Mouse (Mus musculus): ENCODE results near the gene Scmh1. TPM values are rescaled to one million over a fixed set of nuclear protein-coding genes. Genes with fewer than 3 reads are reported as not detected.

The Scmh1 gene
- polyA plus RNA-seq, 1 experiment: 24.1 TPM

GRCm38 (mm10) chr4:120528171-120528570, 123.1 kb downstream of the Scmh1 start:
- WGBS: 91% methylated on average over 9 of the region's 9 CpGs
- Histone ChIP-seq H3K4me3 (replicated peaks; ENCODE audit: control insufficient read depth, low read depth, low read length) (no peak overlapping the region), H3K4me1 (ENCODE audit: control insufficient read depth, insufficient read depth, low read length) (no peaks in the 10 kb centered on the region), H3K27ac (ENCODE audit: control insufficient read depth, insufficient read depth, low read depth, low read length, poor library complexity) (no peak overlapping the region)
- no peak for TF ChIP-seq CTCF (IDR thresholded peaks at IDR 0.05; ENCODE audit: control insufficient read depth, insufficient read depth, low read length)
- TF ChIP-seq POLR2A (IDR thresholded peaks at IDR 0.05; ENCODE audit: borderline replicate concordance, control insufficient read depth, low read depth, low read length): no peak

DNA sequence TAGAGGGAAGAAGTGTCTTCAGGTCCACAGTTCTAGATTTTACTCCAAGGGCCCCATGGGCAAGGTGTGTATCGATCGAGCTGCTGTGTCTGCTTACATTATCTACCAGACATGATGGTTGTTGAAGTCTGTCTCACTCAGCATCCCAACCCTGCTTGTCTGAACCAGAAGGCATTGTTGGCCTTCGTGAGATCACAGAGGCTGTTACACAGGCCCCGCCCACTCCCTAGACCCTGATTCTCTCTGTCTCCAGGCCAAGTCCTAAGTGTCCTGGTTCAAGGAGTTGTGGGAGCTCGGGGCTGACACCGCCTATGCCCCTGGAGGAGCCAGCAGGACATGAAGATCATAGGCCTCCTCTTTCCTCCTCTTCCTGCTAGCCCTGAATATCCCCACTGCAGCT, 126.9 kb downstream of the Scmh1 start, which contains the start of gene Slfnl1:
TSS of gene Slfnl1 (plus strand) at position 246 of the 400 bp plus-strand sequence.
- WGBS: 77% methylated on average over 6 of the region's 6 CpGs
- no peaks in the 10 kb centered on the region for H3K4me1 ChIP-seq (ENCODE audit: control insufficient read depth, insufficient read depth, low read length)
- no peak within 1 kb of the TSS for H3K4me3 ChIP-seq (replicated peaks; ENCODE audit: control insufficient read depth, low read depth, low read length)
- no peak for TF ChIP-seq CTCF (IDR thresholded peaks at IDR 0.05; ENCODE audit: control insufficient read depth, insufficient read depth, low read length)
- no peak for TF ChIP-seq POLR2A (IDR thresholded peaks at IDR 0.05; ENCODE audit: borderline replicate concordance, control insufficient read depth, low read depth, low read length)
- H3K27ac ChIP-seq (ENCODE audit: control insufficient read depth, insufficient read depth, low read depth, low read length, poor library complexity): no peak within 1 kb of the TSS

GRCm38 (mm10) chr4:120538664-120539063, 133.6 kb downstream of the Scmh1 start:
- Histone ChIP-seq H3K27ac (ENCODE audit: control insufficient read depth, insufficient read depth, low read depth, low read length, poor library complexity) (no peak overlapping the region), H3K4me3 (replicated peaks; ENCODE audit: control insufficient read depth, low read depth, low read length) (no peak overlapping the region), H3K4me1 (ENCODE audit: control insufficient read depth, insufficient read depth, low read length) (no peaks in the 10 kb centered on the region)
- WGBS: 91% methylated on average over 10 of the region's 10 CpGs
- no peak for TF ChIP-seq CTCF (IDR thresholded peaks at IDR 0.05; ENCODE audit: control insufficient read depth, insufficient read depth, low read length)
- no peak for TF ChIP-seq POLR2A (IDR thresholded peaks at IDR 0.05; ENCODE audit: borderline replicate concordance, control insufficient read depth, low read depth, low read length)

GRCm38 (mm10) chr4:120544896-120545295, 139.8 kb downstream of the Scmh1 start:
- no peaks in the 10 kb centered on the region for H3K4me1 ChIP-seq (ENCODE audit: control insufficient read depth, insufficient read depth, low read length)
- TF ChIP-seq POLR2A (IDR thresholded peaks at IDR 0.05; ENCODE audit: borderline replicate concordance, control insufficient read depth, low read depth, low read length) (no peak), CTCF (IDR thresholded peaks at IDR 0.05; ENCODE audit: control insufficient read depth, insufficient read depth, low read length) (no peak)
- H3K27ac ChIP-seq (ENCODE audit: control insufficient read depth, insufficient read depth, low read depth, low read length, poor library complexity): no peak overlapping the region
- H3K4me3 ChIP-seq (replicated peaks; ENCODE audit: control insufficient read depth, low read depth, low read length): no peak overlapping the region
- 92% methylated on average over 1 of the region's 1 CpGs for WGBS

DNA sequence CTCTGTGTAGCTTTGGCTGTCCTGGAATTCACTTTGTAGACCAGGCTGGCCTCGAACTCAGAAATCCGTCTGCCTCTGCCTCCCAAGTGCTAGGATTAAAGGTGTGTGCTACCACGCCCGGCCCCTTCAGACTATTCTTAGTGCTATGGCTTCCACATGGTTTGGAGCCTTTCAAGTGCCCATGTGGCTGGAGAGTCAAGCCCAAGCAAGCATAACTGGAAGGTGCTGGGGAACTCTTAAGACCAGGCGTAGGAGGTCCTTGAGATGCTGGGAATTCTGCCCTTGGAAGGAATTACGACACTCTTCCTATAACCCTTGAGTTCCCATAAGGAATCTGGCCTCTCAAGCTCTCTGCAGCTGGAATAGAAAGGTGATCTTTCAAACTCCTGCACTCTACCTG, 151.5 kb downstream of the Scmh1 start:
- Histone ChIP-seq H3K27ac (ENCODE audit: control insufficient read depth, insufficient read depth, low read depth, low read length, poor library complexity) (no peak overlapping the region), H3K4me1 (ENCODE audit: control insufficient read depth, insufficient read depth, low read length) (no peaks in the 10 kb centered on the region), H3K4me3 (replicated peaks; ENCODE audit: control insufficient read depth, low read depth, low read length) (no peak overlapping the region)
- TF ChIP-seq CTCF (IDR thresholded peaks at IDR 0.05; ENCODE audit: control insufficient read depth, insufficient read depth, low read length) (no peak), POLR2A (IDR thresholded peaks at IDR 0.05; ENCODE audit: borderline replicate concordance, control insufficient read depth, low read depth, low read length) (no peak)
- 89% methylated on average over 6 of the region's 6 CpGs for WGBS

DNA sequence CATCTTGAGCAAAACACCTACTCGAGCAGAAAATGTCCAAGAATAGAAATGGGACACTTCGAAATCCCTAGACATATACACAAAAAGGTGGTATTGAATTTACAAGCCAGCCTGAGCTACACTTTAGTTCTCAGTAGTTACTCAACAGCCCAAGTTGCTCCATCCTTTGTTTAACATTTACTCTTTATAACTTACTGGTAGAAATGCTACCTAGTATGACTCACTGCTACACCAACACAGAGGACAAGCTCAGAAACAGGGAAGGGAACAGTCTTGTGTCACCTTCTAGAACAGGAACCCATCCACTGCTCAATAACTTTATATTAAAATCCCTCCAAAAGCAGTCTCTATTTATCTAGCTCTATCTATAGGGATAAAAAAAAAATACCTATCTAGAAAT, 160.6 kb downstream of the Scmh1 start:
- 75% methylated on average over 2 of the region's 2 CpGs for WGBS
- Histone ChIP-seq H3K4me3 (replicated peaks; ENCODE audit: control insufficient read depth, low read depth, low read length) (no peak overlapping the region), H3K27ac (ENCODE audit: control insufficient read depth, insufficient read depth, low read depth, low read length, poor library complexity) (no peak overlapping the region), H3K4me1 (ENCODE audit: control insufficient read depth, insufficient read depth, low read length) (no peaks in the 10 kb centered on the region; the same call in 1 of the 2 replicates)
- no peak for TF ChIP-seq POLR2A (IDR thresholded peaks at IDR 0.05; ENCODE audit: borderline replicate concordance, control insufficient read depth, low read depth, low read length)
- TF ChIP-seq CTCF (IDR thresholded peaks at IDR 0.05; ENCODE audit: control insufficient read depth, insufficient read depth, low read length): no peak

DNA sequence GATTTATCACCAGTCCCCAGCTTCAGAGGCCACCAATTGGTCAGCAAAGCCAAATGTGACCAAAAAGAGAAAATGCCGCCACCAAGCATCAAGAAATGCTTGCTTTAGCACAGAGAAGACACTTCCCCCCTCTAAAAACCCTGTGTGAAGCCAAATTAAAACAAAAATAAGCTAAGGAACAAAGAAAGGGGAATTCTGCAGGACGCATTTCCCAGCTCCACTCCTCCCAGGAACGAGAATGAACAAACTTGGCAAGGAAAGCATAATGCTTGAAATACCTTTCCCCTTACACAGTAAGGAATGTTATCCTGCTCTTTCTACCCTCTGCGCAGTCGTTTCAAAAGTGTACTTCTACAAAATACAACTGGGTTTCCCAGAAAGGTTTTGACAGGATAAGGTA, 162.9 kb downstream of the Scmh1 start:
- H3K27ac ChIP-seq (ENCODE audit: control insufficient read depth, insufficient read depth, low read depth, low read length, poor library complexity): no peak overlapping the region
- 81% methylated on average over 5 of the region's 5 CpGs for WGBS

DNA sequence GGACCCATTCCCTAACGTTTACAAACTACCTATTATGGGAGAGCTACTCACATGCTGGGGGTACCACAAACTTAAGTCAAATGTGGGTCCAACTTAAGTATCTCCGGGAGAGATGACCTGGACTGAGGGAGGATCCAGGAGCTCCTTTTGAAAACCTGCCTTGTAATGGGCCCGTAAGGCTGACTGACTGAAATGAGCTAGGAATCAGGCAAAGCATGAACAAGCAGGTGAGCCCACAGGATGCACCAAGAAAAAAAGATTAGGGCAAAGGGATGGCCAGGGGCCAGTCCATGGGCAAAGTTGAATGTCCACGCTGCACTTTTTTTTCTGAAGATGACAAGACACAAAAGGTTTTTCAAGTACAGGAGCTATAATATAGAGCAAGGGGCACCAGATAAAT, 163.9 kb downstream of the Scmh1 start:
- no peaks in the 10 kb centered on the region; the same call in 1 of the 2 replicates for H3K4me1 ChIP-seq (ENCODE audit: control insufficient read depth, insufficient read depth, low read length)
- H3K27ac ChIP-seq (ENCODE audit: control insufficient read depth, insufficient read depth, low read depth, low read length, poor library complexity): no peak overlapping the region
- TF ChIP-seq CTCF (IDR thresholded peaks at IDR 0.05; ENCODE audit: control insufficient read depth, insufficient read depth, low read length): no peak
- no peak for TF ChIP-seq POLR2A (IDR thresholded peaks at IDR 0.05; ENCODE audit: borderline replicate concordance, control insufficient read depth, low read depth, low read length)
- H3K4me3 ChIP-seq (replicated peaks; ENCODE audit: control insufficient read depth, low read depth, low read length): peak overlapping the region; percentile 46
- WGBS: 7% methylated on average over 4 of the region's 4 CpGs

More for the DNA sequence above, 162.9 kb downstream of the Scmh1 start:
- no peak overlapping the region for H3K4me3 ChIP-seq (replicated peaks; ENCODE audit: control insufficient read depth, low read depth, low read length)
- TF ChIP-seq POLR2A (IDR thresholded peaks at IDR 0.05; ENCODE audit: borderline replicate concordance, control insufficient read depth, low read depth, low read length): no peak
- no peak for TF ChIP-seq CTCF (IDR thresholded peaks at IDR 0.05; ENCODE audit: control insufficient read depth, insufficient read depth, low read length)
- H3K4me1 ChIP-seq (ENCODE audit: control insufficient read depth, insufficient read depth, low read length): no peaks in the 10 kb centered on the region; the same call in 1 of the 2 replicates
